Mouse (Mus musculus): Measurements from ENCODE around the gene 4930579F01Rik.

DNA sequence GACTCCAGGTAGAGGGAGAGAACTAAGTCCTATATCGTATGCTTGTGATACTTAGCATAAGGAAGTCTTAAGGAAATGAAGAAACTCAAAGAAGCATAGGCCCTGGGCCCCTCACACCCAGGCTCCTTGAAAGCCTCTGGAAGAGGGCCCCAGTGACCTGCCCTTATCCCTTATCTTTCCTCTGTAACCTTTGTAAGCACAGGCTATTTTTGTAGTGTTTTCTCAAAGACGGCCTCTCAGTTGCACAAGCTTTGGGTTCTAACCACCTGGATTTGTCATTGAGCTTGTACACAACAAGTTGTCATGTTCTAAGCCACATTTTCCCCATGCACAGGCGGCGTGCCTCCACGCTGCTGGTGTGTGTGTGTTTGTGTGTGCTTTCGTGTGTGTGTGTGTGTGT, 64.5 kb downstream of the 4930579F01Rik start:
- TF ChIP-seq CTCF (IDR thresholded peaks at IDR 0.05; ENCODE audit: low read depth) (no peak), EP300 (IDR thresholded peaks at IDR 0.05; ENCODE audit: low read depth) (no peak)
